Mouse (Mus musculus): ENCODE data around the gene Tmem45a.

Tmem45a gene

GRCm38 (mm10) chr16:56795481-56796139, 90.4 kb downstream of the Tmem45a start, which contains the start of gene Adgrg7:
TSS of gene Adgrg7 (minus strand) at chr16:56795855.
- no peak for DNase-seq

GRCm38 (mm10) chr16:56794383-56795144, 91.4 kb downstream of the Tmem45a start:
- no peak for DNase-seq

DNA sequence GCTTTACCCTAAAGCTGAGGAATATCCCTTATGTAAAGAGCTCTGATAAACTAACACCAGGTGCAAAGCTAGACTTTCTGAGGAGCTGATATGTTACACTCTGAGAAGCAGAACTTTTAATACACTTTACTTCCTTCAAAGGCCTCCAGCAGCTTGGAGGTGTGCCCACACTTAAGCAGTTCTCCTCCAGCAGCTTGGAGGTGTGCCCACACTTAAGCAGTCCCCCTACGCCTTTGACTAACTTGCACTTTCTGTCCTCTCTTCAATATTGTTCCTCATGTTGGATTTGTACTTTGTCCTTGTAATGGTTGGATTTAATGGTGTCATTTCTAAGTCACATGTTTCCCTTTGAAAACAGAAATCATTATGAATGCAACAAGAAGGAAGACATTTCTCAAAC, 92.2 kb downstream of the Tmem45a start:
- DNase-seq = no peak

DNA sequence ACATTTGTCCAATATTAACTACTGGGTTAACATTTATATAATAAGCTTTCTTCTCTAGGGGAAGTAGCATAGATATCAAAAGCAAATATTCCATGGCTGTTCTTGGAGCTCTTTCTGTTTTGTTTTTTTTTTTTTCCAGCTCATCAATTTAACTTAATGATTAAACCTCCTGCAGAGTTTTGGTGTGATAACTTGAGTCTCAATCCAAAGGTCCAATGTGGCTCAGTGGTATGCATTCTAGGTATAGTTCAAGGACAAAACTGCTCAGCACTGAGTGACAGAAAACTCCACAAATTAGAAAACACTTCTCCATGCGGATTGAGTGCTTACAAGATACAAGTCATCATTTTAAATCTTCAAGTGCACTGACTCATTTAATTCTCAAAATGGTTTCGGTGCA, 100.0 kb downstream of the Tmem45a start:
- DNase-seq = no peak

DNA sequence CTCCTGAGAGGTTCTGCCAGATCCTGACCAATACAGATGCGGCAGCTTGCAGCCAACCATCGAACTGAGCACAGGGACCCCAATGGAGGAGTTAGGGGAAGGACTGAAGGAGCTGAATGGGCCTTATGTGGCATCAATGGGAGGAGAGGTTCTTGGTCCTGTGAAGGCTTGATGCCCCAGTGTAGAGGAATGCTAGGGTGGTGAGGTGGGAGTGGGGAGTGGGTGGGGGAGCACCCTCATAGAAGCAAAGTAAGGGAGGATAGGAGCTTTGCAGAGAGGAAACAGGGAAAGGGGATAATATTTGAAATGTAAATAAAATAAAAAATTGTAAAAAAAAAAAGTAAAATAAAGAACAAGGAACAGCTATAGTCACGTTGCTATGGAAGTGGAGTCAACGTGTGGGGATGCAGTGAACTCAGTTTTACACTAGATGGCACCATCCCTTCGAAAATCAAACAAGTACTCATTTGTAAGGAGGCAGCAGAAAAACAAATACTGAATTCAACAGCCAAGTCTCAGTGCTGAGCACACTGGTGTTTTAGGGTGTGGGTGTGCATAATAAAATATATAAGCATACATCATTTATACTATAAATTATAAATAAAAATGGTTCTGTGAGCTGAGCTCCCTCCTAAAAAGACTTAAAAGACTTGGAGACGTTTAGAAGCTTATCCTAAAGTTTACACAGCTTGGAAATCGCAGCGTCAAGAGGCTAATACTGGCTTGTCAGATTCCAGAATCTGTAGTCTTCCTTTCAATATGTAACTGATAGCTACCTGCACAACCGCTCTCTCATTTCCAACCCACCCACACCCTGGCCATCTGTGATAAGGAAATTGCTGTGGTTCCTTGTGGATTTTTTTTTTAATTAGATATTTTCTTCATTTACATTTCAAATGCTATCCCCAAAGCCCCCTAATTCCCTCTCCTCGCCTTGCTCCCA, 114.5 kb downstream of the Tmem45a start:
- DNase-seq = peak; percentile 50

Measured in layer of hippocampus, adult 9-11 months (tissue).